Mouse (Mus musculus) lung, postnatal 36 days (tissue): Measurements from ENCODE around the gene 4932438H23Rik.

ENCODE experiments used
- DNase-seq: peaks from one replicate; pipeline ENCODE4 v3.0.0; 2022; ENCODE audit warnings: mixed read lengths

4932438H23Rik gene

DNA sequence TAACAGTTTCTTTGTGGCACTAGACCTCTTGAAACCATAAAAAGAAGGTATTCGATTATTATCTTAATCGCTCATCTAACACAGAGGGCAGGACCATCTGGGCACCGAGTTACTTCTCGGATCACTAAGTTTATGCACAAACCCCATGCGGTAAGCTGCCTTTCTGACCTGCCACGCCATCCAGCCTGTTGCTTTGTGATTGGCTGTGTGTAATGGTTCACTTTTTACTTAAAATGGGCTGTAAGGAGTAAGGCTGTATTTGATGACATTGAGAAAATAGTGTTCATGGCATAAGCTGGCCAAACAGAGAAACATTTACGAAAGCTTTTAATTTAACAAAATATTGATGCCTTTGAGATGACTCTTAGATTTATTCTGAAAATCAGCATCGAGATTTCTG is at the start of gene 4932438H23Rik:
Gene 4932438H23Rik (minus strand): TSS at position 101 of the 400 bp plus-strand sequence.
- no peak for DNase-seq

GRCm38 (mm10) chr16:91140991-91141630 is 46.2 kb upstream of the 4932438H23Rik start:
- DNase-seq = no peak

DNA sequence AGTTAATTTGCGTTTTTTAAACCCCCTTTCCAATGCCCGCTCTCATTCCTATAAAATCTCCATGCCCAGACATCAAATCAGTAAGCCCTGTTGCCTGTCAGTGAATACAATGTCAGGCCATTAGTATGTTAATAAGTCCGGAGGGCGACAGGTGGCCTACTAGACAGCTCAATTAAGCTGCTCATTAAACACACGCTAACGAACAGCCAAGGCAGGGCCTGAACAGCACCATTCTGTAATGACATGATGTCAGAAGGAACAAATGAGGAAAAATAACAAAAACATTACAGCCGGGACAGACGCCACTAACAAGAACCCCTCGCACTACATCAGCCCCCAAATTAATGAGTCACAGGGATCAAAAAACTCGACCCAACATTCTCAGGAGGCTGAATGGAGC is 45.5 kb upstream of the 4932438H23Rik start:
- no peak for DNase-seq

DNA sequence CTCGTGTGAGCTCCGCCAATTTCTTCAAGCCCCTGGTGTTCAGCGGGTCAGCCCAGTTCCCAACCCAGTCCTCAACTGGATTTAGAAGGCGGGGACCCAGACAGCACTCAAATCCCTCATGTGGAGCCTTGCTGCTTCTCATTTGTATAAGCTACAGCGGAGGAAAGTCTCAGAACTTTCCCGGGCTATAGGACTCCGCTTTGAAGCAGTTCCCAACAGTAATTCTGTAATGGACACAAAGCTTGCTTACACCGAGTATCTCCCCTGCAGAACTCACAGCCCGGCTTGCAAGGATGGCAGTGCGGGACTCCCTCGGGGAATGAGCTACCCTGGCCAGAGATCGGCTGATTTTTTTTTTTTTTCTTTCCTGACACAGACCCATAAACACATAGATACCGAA is 45.1 kb upstream of the 4932438H23Rik start:
- DNase-seq = no peak

DNA sequence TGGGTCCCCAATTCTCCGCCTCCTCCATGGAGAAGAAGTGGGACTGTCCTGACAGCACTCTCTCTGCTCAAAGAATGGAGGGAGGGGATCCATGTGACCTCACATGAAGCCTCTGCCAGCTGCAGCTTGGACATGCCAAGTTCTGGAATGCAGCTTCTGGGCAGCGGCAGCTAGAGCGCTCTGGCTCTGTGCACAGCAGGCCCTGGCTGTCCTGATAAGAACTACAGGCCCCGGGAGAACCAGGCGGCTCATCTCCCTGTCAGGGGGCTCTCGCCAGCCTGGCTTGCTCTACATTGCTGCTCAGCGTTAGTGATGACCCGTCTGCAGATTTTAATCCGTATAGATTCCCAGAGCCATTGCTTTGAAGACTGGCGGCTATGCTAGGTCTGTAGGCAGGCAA is 44.6 kb upstream of the 4932438H23Rik start:
- DNase-seq = no peak

DNA sequence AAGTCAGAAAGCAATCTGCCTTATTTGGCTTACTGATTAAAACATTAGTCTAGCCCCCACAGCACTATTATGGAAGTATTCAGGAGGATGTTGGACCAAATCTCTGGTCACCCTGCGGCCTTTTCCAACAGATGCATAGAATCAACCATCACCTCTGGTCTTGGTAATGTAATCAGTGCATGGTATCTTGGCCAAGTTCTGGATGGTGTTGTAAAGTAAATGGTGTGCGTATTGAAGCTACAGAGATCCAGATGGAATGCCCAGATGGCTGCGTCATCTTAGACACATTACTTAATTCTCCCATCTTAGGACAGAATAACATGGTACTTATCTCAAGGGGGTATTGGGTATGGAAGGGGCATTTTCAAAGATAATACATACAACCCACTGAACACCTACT is 43.8 kb upstream of the 4932438H23Rik start:
- DNase-seq = peak; percentile 3

DNA sequence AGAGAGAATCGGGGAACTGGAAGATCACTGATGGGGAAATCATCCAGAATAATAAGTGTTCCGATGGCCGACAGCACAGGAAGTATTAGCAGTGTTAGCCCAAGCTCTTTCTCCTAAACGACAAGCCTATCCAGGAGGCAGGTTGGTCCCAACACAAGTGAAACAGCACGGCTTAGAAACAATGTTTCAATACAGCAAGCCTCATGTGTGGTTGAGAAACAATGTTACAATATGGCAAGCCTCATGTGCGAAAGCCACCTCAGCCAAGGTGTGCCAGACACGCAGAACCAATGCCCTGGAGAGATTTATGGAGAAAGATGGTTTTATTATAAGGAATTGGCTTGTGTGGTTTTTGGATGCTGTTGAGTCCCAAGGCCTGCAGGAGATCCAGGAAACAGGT is 43.2 kb upstream of the 4932438H23Rik start:
- DNase-seq = no peak

DNA sequence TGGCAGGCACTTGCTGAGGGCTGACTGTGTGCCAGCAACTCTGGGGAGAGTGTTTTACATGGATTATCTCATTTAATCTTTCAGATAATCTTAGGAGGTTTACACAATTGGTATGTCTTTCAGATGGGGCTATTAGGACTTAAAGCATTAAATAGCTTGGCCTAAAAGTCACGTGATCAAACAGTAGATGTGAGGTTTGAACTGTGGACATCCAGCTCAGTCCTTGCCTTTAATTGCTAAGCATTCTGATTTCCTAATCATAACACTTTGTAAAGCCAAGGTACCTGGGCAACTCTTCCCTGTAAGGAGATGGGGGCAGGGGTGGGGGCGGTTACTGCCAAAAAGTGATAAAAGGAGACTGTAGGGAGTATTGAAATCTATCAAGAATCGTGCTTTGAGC is 41.7 kb upstream of the 4932438H23Rik start:
- no peak for DNase-seq

DNA sequence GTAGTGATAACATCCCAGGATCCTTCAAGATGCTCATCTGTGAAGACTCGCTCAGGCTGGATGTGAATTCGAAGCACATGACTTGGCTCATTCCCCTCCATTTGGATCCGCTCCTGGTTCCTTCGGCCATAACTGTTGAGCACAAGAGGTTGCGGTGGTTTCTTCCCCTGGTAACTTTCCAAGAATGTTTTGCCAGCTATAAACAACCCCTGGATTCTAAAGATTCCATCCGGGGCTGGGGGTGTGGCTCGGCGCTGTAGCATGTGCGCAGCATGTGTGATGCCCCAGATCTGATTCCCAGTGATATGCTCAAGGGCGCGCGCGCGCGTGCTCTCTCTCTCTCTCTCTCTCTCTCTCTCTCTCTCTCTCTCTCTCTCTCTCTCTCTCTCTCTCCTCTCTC is 35.0 kb upstream of the 4932438H23Rik start:
- DNase-seq = no peak

GRCm38 (mm10) chr16:91128431-91128830 is 33.5 kb upstream of the 4932438H23Rik start:
- DNase-seq = no peak

DNA sequence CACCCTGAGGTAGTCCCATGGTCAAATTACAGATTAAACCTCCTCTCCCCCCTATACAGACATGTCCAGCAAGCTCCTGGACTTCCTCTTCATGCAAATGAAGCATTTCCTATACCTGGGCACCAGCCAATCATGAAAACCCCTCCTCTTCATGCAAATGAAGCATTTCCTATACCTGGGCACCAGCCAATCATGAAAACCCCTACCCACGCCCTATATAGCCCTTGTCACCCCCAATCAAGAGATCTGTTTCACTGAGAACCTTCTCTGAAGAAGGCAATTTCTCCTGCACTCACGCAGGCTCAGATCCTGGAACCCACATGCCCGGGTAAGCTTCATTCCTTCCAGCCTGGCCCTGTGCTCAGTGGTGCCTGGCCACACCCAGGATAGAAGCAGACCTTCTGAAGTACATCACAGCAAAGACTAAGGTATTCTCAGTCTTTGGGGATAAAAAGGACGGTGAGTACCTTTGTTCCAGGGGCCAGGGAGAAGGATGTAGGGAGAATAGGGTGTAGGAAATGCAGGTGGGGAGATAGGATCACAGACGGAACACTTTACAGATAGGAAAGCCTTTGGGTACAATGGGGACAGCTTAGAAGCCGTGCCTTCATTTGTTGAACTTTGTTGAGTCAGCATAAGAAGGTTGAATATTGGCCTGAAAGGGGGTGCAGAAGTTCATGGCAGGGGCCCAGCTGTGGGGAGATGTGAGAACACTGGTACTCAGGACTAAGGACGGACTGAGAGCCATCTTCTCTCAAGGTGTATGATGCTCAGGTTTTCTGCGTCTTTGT is 32.0 kb upstream of the 4932438H23Rik start:
- DNase-seq = no peak

DNA sequence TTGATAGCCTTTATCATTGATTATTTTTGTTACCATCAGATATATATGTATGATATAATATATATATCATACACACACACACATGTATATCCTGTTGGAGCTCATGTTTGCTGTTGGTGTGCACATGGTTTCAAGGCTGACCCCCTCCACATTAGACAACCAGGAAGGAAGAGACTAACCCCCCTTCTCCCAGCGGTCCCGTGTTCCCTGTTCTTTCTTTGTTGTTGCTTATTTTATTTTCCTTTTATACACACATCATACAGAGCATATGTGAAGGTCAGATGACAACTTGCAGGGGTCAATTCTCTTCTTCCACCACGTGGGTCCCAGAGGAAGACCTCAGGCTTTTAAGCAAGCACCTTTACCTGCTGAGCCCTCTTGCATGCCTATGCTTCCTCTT is 29.3 kb upstream of the 4932438H23Rik start:
- no peak for DNase-seq

DNA sequence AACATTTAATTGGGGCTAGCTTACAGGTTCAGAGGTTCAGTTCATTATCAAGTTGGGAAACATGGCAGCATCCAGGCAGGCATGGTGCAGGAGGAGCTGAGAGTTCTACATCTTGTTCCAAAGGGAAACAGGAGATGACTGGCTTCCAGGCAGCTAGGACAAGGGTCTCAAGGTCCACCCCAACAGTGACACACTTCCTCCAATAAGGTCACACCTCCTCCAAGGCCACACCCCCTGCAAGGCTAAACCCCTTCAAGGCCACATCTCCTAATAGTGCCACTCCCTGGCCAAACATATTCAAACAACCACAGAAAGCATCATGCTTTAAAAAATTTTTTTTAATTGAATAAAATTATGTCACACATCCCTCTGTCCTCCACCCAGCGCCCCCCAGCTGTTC is 28.9 kb upstream of the 4932438H23Rik start:
- DNase-seq = no peak

GRCm38 (mm10) chr16:91119879-91120278 is 25.0 kb upstream of the 4932438H23Rik start:
- DNase-seq = no peak

DNA sequence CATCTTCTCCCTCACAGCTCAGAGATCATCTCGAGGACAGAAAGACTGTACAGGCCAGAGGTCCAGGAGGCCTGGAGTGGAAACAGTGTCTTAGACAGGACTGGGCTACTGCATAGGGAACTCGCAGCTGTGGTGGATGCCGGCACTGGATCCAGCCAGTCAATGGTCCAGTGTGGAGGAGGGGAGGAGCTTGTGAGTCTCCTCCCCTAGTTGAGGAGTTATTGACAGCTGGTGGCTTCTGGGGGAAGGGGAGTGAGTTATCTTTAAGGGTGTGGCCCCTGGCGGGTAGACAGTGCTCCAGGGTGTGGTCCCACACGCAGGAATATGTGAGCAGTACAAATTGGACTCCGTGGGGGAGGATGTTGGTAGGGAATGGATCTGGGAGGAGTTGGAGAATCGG is 21.8 kb upstream of the 4932438H23Rik start:
- DNase-seq = no peak

GRCm38 (mm10) chr16:91116006-91116405 is 21.1 kb upstream of the 4932438H23Rik start:
- no peak for DNase-seq

DNA sequence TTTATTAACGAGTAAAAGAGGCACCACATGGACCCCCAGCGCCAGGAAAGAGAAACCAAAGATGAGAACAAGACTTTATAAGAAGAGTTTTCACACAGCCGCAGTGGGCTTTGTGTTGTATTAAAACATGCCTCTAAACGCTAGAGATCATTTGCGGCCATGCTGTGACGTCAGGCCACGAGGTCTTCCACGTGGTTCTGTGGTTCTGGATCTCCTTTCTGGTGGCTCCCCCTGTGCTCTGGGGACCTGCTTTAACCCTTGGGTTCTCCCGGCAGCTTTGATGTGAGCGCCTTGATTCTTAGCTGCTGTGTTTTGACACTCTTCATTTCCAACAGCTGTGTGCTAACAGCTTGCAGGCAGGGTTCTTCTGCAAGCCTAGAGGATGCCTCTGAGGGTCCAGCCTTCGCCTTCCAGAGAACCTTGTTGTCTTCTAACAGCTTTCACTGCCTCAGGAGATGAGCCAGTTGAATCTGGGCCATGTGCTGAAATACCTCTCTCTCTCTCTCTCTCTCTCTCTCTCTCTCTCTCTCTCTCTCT is 16.1 kb upstream of the 4932438H23Rik start:
- DNase-seq = no peak

- no peak for DNase-seq
These were observed 12.7 kb upstream of the 4932438H23Rik start for GRCm38 (mm10) chr16:91107608-91108007.

DNA sequence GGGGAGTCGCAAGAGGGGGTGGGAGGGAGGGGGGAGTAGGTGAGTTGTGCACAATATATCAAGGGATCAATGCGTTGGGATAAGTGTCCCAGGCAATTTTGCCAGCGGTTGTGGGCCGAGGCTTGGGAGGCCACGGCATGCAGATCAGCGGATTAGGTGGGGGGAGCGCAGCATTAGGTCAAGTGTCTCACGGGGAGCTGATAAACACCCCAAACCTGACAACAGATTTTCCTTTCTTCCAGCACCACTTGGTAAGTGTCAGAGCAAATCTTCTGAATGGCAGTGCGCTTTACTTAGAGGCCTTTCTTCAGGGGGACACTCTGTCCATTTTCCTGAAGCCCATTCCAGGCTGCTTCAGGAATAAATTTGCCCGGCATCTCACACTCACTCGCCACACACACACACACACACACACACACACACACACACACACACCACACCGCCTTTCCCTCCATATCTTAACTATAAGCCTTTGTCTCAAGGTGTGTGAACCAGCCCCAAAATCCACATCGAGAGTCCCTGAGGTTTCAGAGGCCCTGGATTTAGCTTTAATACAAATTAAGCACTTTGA is 10.6 kb upstream of the 4932438H23Rik start:
- DNase-seq = no peak

DNA sequence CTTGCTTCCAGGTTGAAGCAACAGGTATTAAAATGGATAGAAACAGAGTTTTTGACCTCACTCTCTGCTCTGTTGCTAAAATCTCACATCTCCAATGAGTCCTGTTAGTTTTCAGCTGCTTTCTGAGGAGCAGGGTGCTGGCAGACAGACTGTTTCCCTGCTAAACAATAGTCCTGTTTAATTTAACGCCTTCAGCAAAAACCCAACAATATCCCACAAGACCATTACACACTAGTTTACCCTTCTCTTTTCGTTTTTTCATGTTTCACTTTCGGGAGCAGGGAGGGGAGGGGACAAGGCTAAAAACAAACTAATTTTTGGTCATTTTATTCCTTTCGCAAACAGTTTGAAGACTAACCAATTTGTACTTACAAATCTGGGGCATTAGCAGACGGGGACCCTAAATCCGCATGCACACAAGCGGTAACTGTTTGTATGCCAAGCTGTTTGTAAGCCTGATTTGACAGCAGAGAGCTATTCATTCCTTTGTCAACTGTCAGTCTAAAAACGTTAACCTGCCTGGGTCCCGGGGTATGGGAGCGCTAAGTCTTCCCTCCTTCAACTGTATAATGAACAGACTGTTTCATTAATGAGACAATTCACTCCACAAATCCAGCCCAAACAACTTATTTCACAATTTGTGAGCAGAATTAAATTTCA is 10.0 kb upstream of the 4932438H23Rik start:
- no peak for DNase-seq

- DNase-seq = no peak
These were observed 8.5 kb upstream of the 4932438H23Rik start for GRCm38 (mm10) chr16:91103386-91103785.

DNA sequence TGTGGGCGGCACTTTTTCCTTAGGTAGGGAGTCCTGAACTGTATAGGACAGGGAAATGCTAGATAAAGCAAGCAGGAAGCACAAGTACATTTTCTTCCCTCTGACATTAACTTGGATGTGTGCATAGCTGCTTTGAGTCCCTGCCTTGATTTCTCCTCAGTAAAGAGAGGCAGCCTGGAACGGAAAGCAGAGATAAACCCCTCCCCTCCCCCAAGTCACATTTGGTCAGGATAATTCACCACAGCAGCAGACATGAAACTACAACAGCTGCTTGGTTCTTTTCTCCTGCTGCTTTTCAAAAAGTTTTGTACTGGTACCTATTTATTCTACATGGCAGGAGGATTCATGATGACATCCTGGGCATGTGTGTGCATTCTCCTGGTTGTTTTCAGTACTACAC is 5.6 kb upstream of the 4932438H23Rik start:
- no peak for DNase-seq

DNA sequence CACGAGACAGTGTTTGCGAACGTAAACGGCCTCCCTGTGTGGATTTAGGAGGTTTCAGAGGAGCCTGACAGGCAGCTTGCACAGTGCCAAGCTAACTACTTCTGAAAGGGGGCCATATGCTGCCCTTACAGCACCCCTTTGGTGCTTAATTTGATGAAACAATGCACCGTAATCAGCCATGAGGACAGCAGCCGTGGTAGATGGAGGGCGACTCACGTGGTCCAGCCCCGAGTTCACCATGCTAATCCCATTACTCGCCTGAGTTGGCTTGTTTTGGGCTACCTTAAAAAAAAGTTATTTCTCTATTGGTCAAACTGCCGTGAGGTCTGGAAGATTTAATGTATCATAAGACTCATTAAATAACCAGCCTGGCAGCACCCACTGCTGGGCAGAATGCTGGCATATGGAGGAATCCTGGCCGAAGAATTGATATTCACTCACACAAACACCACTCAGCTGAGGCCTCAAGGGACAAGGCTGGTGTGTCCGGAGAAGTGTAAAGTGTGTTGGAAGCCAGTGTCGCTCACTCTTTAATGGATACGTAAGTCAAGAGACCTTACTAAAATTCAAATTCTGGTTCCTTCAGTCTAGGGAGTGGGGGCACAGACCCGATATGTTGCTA is 4.6 kb upstream of the 4932438H23Rik start:
- no peak for DNase-seq
